In the genomic region with DNA sequence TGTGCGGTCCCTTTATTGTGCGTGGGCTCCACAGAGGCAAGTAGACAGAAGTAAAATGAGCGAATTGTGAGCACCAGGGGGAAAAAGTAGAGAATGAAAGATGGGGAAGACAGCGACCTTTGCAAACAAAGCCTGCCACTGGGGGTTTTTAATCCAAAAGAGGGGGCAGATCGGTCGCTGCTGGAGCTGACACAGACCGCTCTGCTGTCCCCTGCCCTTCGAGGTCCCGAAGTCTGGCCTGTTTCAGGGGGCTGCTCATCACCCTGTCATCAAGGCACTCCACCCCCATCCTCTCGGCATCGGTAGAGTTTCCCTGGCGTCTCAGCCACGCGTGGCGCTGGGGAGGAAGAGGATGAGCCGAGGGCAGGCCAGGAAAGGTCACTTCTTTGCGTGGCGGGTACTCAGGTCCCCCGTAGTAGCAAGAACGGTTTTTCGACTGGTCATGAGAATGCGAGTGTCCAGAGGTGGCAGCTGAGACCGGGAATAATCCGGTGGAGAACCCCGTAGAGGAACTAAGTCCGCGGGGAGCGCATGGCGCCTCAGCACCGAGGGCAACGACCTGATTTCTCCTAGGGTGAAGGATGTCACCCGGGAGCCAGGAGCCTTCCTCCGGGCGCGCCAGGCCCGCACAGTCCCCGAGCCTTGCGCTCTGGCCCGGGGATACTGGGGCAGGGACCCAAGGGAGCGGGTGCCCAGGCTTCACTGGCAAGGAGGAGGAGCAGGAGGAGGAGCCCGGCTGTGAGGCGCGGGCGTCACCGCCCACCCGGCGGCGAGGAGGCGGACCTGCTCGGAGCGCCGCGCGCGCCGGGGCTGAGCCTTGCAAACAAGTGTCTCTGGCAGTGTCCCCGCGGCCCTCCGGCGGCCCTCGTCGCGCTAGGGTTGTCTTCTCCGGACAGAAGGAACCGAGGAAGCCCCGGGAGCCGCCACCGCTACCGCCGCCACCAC, we compare ENCODE assay signal across 8 mouse cellular contexts. TPM values are rescaled to one million over a fixed set of nuclear protein-coding genes. Genes with fewer than 3 reads are reported as not detected.
DNase-seq lines count a peak whose midpoint lies in the region; ATAC-seq and TF ChIP-seq lines count a peak whose summit lies in the region.

A gene (plus strand): TSS at position 757 of the 945 bp plus-strand sequence.

- WGBS in embryonic facial prominence, embryonic 15.5 days = under 1% methylated on average over 69 of the region's 70 CpGs
- under 1% methylated on average over 70 of the region's 70 CpGs for WGBS in heart, adult 2 months
- under 1% methylated on average over 68 of the region's 70 CpGs for WGBS in limb, embryonic 12.5 days
- WGBS in midbrain, embryonic 14.5 days = under 1% methylated on average over 69 of the region's 70 CpGs

- H3K79me2 ChIP-seq in heart, adult 2 months (replicated peaks; ENCODE audit: control insufficient read depth, insufficient read depth, low read length) = 0 out of 2 replicates have a peak, but pooled peaks cover 2% of the 10 kb centered on the region

- intact Hi-C loops in heart, adult 2 months (cut with DNase I) = loop anchor here (2.0 to 5.0 kb wide), 3 partner anchors 51 to 350 kb away; a partner anchor contains a TSS

- peak; percentile 94 for ATAC-seq in embryonic facial prominence, embryonic 15.5 days (ENCODE audit: insufficient number of reproducible peaks, low FRiP score, low TSS enrichment, low read depth)
- peak; percentile 87 for ATAC-seq in limb, embryonic 12.5 days (ENCODE audit: insufficient number of reproducible peaks, insufficient read depth, low FRiP score, low TSS enrichment, low read depth)
- peak; percentile 88 for ATAC-seq in midbrain, embryonic 14.5 days (ENCODE audit: low FRiP score, low TSS enrichment)

- TF ChIP-seq CTCF in bone marrow macrophage, adult 2 months (IDR thresholded peaks at IDR 0.05; ENCODE audit: low read depth, low read length) = no peak
- TF ChIP-seq CTCF in heart, adult 2 months (IDR thresholded peaks at IDR 0.05) = no peak

- TF ChIP-seq EP300 in heart, adult 2 months (IDR thresholded peaks at IDR 0.05; ENCODE audit: insufficient read depth, low read depth, low read length) = no peak

- peak within 1 kb of the TSS; percentile 57 for H3K9ac ChIP-seq in embryonic facial prominence, embryonic 15.5 days
- peak within 1 kb of the TSS; percentile 84 for H3K9ac ChIP-seq in heart, adult 2 months (ENCODE audit: low read depth, low read length)
- peak within 1 kb of the TSS; percentile 70 for H3K9ac ChIP-seq in limb, embryonic 12.5 days (replicated peaks)
- peak within 1 kb of the TSS; percentile 74 for H3K9ac ChIP-seq in midbrain, embryonic 14.5 days (replicated peaks; ENCODE audit: low read length)

- TF ChIP-seq POLR2A in bone marrow macrophage, adult 2 months (IDR thresholded peaks at IDR 0.05; ENCODE audit: borderline replicate concordance, low read depth, low read length) = peak; percentile 58; the same call in 1 of the 2 replicates
- peak; percentile 80 for TF ChIP-seq POLR2A in heart, adult 2 months (IDR thresholded peaks at IDR 0.05; ENCODE audit: insufficient read depth, low read depth, low read length)

- peak within 1 kb of the TSS; percentile 78 for H3K4me3 ChIP-seq in bone marrow macrophage, adult 2 months (ENCODE audit: insufficient read depth, low read length)
- H3K4me3 ChIP-seq in embryonic facial prominence, embryonic 15.5 days (replicated peaks) = peak within 1 kb of the TSS; percentile 74
- H3K4me3 ChIP-seq in heart, adult 2 months = peak within 1 kb of the TSS; percentile 81
- peak within 1 kb of the TSS; percentile 76 for H3K4me3 ChIP-seq in limb, embryonic 12.5 days (replicated peaks)
- H3K4me3 ChIP-seq in midbrain, embryonic 14.5 days (replicated peaks; ENCODE audit: low read depth, low read length) = peak within 1 kb of the TSS; percentile 64

- H3K27me3 ChIP-seq in embryonic facial prominence, embryonic 15.5 days = peaks cover 9% of the 10 kb centered on the region; the same call in 1 of the 2 replicates
- no peaks in the 10 kb centered on the region for H3K27me3 ChIP-seq in heart, adult 2 months (ENCODE audit: control insufficient read depth, insufficient read depth, low read length)
- H3K27me3 ChIP-seq in limb, embryonic 12.5 days = peaks cover 29% of the 10 kb centered on the region
- 0 out of 2 replicates have a peak, but pooled peaks cover 4% of the 10 kb centered on the region for H3K27me3 ChIP-seq in midbrain, embryonic 14.5 days (ENCODE audit: control insufficient read depth, insufficient read depth, low read length)

- no peaks in the 10 kb centered on the region for H3K9me3 ChIP-seq in embryonic facial prominence, embryonic 15.5 days (replicated peaks)
- H3K9me3 ChIP-seq in limb, embryonic 12.5 days = no peaks in the 10 kb centered on the region
- no peaks in the 10 kb centered on the region for H3K9me3 ChIP-seq in midbrain, embryonic 14.5 days (ENCODE audit: control insufficient read depth, low read length)

- peak; percentile 91 for DNase-seq in B cell, adult 2 months
- DNase-seq in heart, adult 2 months = peak; percentile 95 to 96
- peak; percentile 90 to 91 for DNase-seq in kidney, adult 8-10 months
- peak; percentile 95 for DNase-seq in midbrain, embryonic 14.5 days
- DNase-seq in spleen, adult 12 weeks (ENCODE audit: low spot score) = peak; percentile 95

- H3K27ac ChIP-seq in bone marrow macrophage, adult 2 months (ENCODE audit: insufficient read depth, low read depth, low read length) = peak within 1 kb of the TSS; percentile 80
- H3K27ac ChIP-seq in embryonic facial prominence, embryonic 15.5 days (replicated peaks) = peak within 1 kb of the TSS; percentile 92
- peak within 1 kb of the TSS; percentile 93 for H3K27ac ChIP-seq in heart, adult 2 months
- H3K27ac ChIP-seq in limb, embryonic 12.5 days = peak within 1 kb of the TSS; percentile 88
- peak within 1 kb of the TSS; percentile 89 for H3K27ac ChIP-seq in midbrain, embryonic 14.5 days (replicated peaks; ENCODE audit: low read depth, low read length)

- H3K36me3 ChIP-seq in embryonic facial prominence, embryonic 15.5 days = peaks cover 4% of the 10 kb centered on the region; the same call in 1 of the 2 replicates
- no peaks in the 10 kb centered on the region; the same call in 1 of the 2 replicates for H3K36me3 ChIP-seq in heart, adult 2 months (ENCODE audit: control insufficient read depth, insufficient read depth, low read length)
- no peaks in the 10 kb centered on the region for H3K36me3 ChIP-seq in limb, embryonic 12.5 days
- H3K36me3 ChIP-seq in midbrain, embryonic 14.5 days (ENCODE audit: control insufficient read depth, insufficient read depth, low read length) = no peaks in the 10 kb centered on the region

- H3K4me2 ChIP-seq in embryonic facial prominence, embryonic 15.5 days (replicated peaks) = peak within 1 kb of the TSS; percentile 97
- H3K4me2 ChIP-seq in limb, embryonic 12.5 days = peak within 1 kb of the TSS; percentile 99
- H3K4me2 ChIP-seq in midbrain, embryonic 14.5 days (ENCODE audit: low read length) = peak within 1 kb of the TSS; percentile 76

- peaks cover 12% of the 10 kb centered on the region for H3K4me1 ChIP-seq in bone marrow macrophage, adult 2 months (ENCODE audit: control insufficient read depth, insufficient read depth, low read length)
- H3K4me1 ChIP-seq in embryonic facial prominence, embryonic 15.5 days = peaks cover 18% of the 10 kb centered on the region
- peaks cover 3% of the 10 kb centered on the region for H3K4me1 ChIP-seq in heart, adult 2 months (ENCODE audit: control insufficient read depth, insufficient read depth, low read length)
- H3K4me1 ChIP-seq in limb, embryonic 12.5 days (replicated peaks) = peaks cover 13% of the 10 kb centered on the region
- H3K4me1 ChIP-seq in midbrain, embryonic 14.5 days (ENCODE audit: control insufficient read depth, insufficient read depth, low read length) = peaks cover 25% of the 10 kb centered on the region

RNA-seq across cellular contexts. Expression of the gene that starts here (rescaled TPM):
- polyA plus RNA-seq in bone marrow macrophage, adult 2 months (2012; ENCODE audit: insufficient read depth, insufficient read length, missing spikeins) = 47.0 and 49.1 TPM in 2 replicates
- polyA plus RNA-seq in embryonic facial prominence, embryonic 15.5 days (2015; fragmentation: Nextera tagmentation; extraction: Ambion mirVana) = 5.2 and 6.4 TPM in 2 replicates
- total RNA-seq in heart, adult 2 months (2021) = 1 to 10 TPM; 4.4 to 5.4 TPM
- 1.5 and 1.9 TPM in 2 replicates for polyA plus RNA-seq in heart, adult 2 months (2012; rRNA removed)
- polyA plus RNA-seq in limb, embryonic 12.5 days (2016; fragmentation: Nextera tagmentation; extraction: Ambion mirVana) = 2.2 and 2.5 TPM in 2 replicates
- polyA plus RNA-seq in midbrain, embryonic 14.5 days (2014; fragmentation: Nextera tagmentation; extraction: Ambion mirVana) = 9.2 and 10.7 TPM in 2 replicates

Comparison
In these comparisons a context has a peak if more than half of its experiments do, and no peak if none do; other contexts are left out.
1. Peak in every context shown above with its lines: DNase-seq, ATAC-seq, H3K4me3 ChIP-seq and H3K27ac ChIP-seq.